Mouse (Mus musculus) G1E (cell line): ENCODE data around the gene Nppc.

Experiments
- CTCF ChIP-seq: IDR thresholded peaks from 2 replicates; pipeline ENCODE4 v1.5.1; 2012; ENCODE audit warnings: low read depth, low read length, inconsistent platforms, mixed read lengths
- GATA1 ChIP-seq: IDR thresholded peaks from 2 replicates; pipeline ENCODE4 v1.6.1; 2012; ENCODE audit warnings: borderline replicate concordance, low read length, inconsistent platforms, mixed read lengths
- GATA2 ChIP-seq: IDR thresholded peaks from 2 replicates; pipeline ENCODE4 v1.6.1; 2012; ENCODE audit warnings: low read depth, low read length, inconsistent platforms, borderline replicate concordance
- POLR2AphosphoS5 ChIP-seq: IDR thresholded peaks from 2 replicates; pipeline ENCODE4 v1.6.1; 2012; ENCODE audit warnings: low read depth, low read length, inconsistent platforms; ENCODE audit not compliant: insufficient replicate concordance
- TAL1 ChIP-seq: conservative IDR thresholded peaks from 2 replicates; pipeline ENCODE4 v1.6.1; 2012; ENCODE audit warnings: low read depth, low read length, inconsistent platforms, mixed read lengths

- no peak for TF ChIP-seq CTCF
- no peak for TF ChIP-seq TAL1
- no peak for TF ChIP-seq GATA1
- no peak for TF ChIP-seq POLR2AphosphoS5
- no peak for TF ChIP-seq GATA2
Observed at GRCm38 (mm10) chr1:86628270-86628669, 42.1 kb downstream of the Nppc start.
